ENCODE assay signal across 24 mouse cellular contexts in the genomic region with DNA sequence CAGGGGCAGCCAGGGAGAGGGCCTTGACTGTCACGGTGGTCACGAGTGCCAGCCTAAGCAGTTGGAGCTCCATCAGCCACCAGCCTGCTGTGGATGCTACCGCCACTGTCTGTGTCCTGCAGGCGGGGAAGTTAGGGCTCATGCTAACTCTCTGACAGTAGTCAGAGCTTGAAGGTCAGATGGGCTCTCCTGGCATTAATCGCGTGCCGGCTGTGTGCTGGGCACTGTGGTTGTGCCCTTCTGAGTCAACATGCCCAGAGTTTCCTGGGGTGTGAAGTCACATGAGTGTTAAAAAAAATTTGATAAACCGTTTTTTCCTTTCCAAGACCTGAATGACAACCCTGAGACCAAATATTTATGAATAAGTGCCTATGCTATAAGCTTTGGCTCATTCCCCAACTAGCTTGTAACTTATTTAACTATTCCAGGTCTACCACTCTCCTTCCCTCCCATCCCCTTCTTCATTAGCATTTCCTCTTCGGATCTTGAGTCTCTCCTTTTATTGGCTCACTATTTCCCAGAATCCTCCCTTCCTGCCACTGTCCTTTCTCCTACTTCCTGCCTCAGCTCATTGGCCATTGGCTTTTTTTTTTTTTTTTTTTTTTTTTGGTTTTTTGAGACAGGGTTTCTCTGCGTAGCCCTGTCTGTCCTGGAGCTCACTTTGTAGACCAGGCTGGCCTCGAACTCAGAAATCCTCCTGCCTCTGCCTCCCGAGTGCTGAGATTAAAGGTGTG. TPM values are rescaled to one million over a fixed set of nuclear protein-coding genes. Genes with fewer than 3 reads are reported as not detected.
A peak's percentile ranks its signal among the peaks of the same experiment; 100 is the strongest.
DNase-seq lines count a peak whose midpoint lies in the region; ATAC-seq and TF ChIP-seq lines count a peak whose summit lies in the region.
"Had no signal": no experiment of that assay in that cellular context is flagged by ENCODE, and none has a peak within 500 bp of the region (broad histone marks: within the 10 kb centered on the region; RNA-seq: fewer than 3 reads in every experiment).

No protein-coding gene starts in this region.

- no peaks in the 10 kb centered on the region for H3K9me3 ChIP-seq in heart, embryonic 16.5 days (replicated peaks; ENCODE audit: control insufficient read depth, low read length)
- H3K9me3 ChIP-seq in liver, embryonic 11.5 days (ENCODE audit: control insufficient read depth, low read length) = no peaks in the 10 kb centered on the region
- H3K9me3 ChIP-seq: embryonic facial prominence, embryonic 15.5 days; hindbrain, embryonic 15.5 days; intestine, embryonic 15.5 days; liver, embryonic 15.5 days; midbrain, embryonic 10.5 days; stomach, embryonic 15.5 days had no signal

- TF ChIP-seq POLR2A in liver, adult 2 months (IDR thresholded peaks at IDR 0.05; ENCODE audit: extremely low read depth, insufficient read depth, low read length) = no peak

- no peak overlapping the region for H3K4me2 ChIP-seq in heart, embryonic 16.5 days (ENCODE audit: low read depth, low read length)
- H3K4me2 ChIP-seq in liver, embryonic 11.5 days = no peak overlapping the region

- no peaks in the 10 kb centered on the region for H3K27me3 ChIP-seq in heart, embryonic 16.5 days (ENCODE audit: control insufficient read depth, insufficient read depth, low read length)
- no peaks in the 10 kb centered on the region for H3K27me3 ChIP-seq in liver, adult 2 months (ENCODE audit: control insufficient read depth, insufficient read depth, low read length)
- H3K27me3 ChIP-seq in liver, embryonic 11.5 days (replicated peaks; ENCODE audit: control insufficient read depth, insufficient read depth, low read length) = no peaks in the 10 kb centered on the region
- H3K27me3 ChIP-seq: embryonic facial prominence, embryonic 15.5 days; hindbrain, embryonic 15.5 days; intestine, embryonic 15.5 days; limb, embryonic 13.5 days; liver, embryonic 15.5 days; stomach, embryonic 15.5 days had no signal

- peaks cover 16% of the 10 kb centered on the region for H3K4me1 ChIP-seq in heart, embryonic 16.5 days (ENCODE audit: control insufficient read depth, insufficient read depth, low read length)
- peaks cover 21% of the 10 kb centered on the region; the same call in 1 of the 2 replicates for H3K4me1 ChIP-seq in liver, adult 2 months (ENCODE audit: control insufficient read depth, insufficient read depth, low read length)
- H3K4me1 ChIP-seq in liver, embryonic 11.5 days (replicated peaks; ENCODE audit: control insufficient read depth, insufficient read depth, low read length) = peaks cover 4% of the 10 kb centered on the region; the same call in 1 of the 2 replicates
- H3K4me1 ChIP-seq: embryonic facial prominence, embryonic 15.5 days; intestine, embryonic 15.5 days had no signal

- H3K27ac ChIP-seq in heart, embryonic 16.5 days (ENCODE audit: low read length) = 0 out of 2 replicates have a peak overlapping the region, but pooled peaks have one; percentile 21
- no peak overlapping the region for H3K27ac ChIP-seq in liver, adult 2 months (replicated peaks; ENCODE audit: insufficient read depth, low read depth, low read length)
- no peak overlapping the region for H3K27ac ChIP-seq in liver, embryonic 11.5 days (ENCODE audit: low read depth, low read length)
- H3K27ac ChIP-seq: embryonic facial prominence, embryonic 15.5 days; hindbrain, embryonic 15.5 days; intestine, embryonic 15.5 days; liver, embryonic 15.5 days; macrophage; midbrain, embryonic 10.5 days; stomach, embryonic 15.5 days had no signal

- peak; percentile 79 for DNase-seq in adrenal gland, adult 2 months
- DNase-seq in adrenal gland, adult 18-20 months (ENCODE audit: low spot score in 2 of 2) = no peak
- no peak for DNase-seq in heart, postnatal 25 days (ENCODE audit: low spot score)
- DNase-seq in liver, adult 2 months (ENCODE audit: extremely low read depth, low read depth, low spot score) = peak; percentile 70
- DNase-seq in liver, embryonic 11.5 days (ENCODE audit: low spot score) = no peak
- DNase-seq in embryo, embryonic 11 days = no peak
- DNase-seq in c-Kit-positive CD71-positive TER-119-positive erythroid progenitor cells, embryonic 14.5 days (ENCODE audit: low spot score) = no peak
- DNase-seq: cerebellum, adult 11-12 months; cerebellum, postnatal 25 days; heart, postnatal 14 days; right cerebral cortex, postnatal 25 days; thymus, adult 18-20 months; thymus, postnatal 4 days had no signal

- no peaks in the 10 kb centered on the region for H3K36me3 ChIP-seq in heart, embryonic 16.5 days (ENCODE audit: control insufficient read depth, insufficient read depth)
- H3K36me3 ChIP-seq in liver, adult 2 months (ENCODE audit: control insufficient read depth, insufficient read depth, low read length) = no peaks in the 10 kb centered on the region
- H3K36me3 ChIP-seq in liver, embryonic 11.5 days (ENCODE audit: control insufficient read depth, insufficient read depth, low read length) = no peaks in the 10 kb centered on the region
- H3K36me3 ChIP-seq: embryonic facial prominence, embryonic 15.5 days; hindbrain, embryonic 15.5 days; intestine, embryonic 15.5 days; limb, embryonic 13.5 days; liver, embryonic 15.5 days; midbrain, embryonic 10.5 days; stomach, embryonic 15.5 days had no signal

- no peak for ATAC-seq in heart, embryonic 16.5 days (replicated peaks; ENCODE audit: extremely low read depth, insufficient read depth, low FRiP score)
- no peak for ATAC-seq in liver, embryonic 11.5 days (replicated peaks; ENCODE audit: low FRiP score)
- ATAC-seq: forebrain, embryonic 16.5 days had no signal

- H3K79me2 ChIP-seq in liver, adult 2 months (ENCODE audit: control insufficient read depth, insufficient read depth, low read length) = peaks cover 9% of the 10 kb centered on the region; the same call in 1 of the 2 replicates

- 77% methylated on average over 12 of the region's 12 CpGs for WGBS in heart, embryonic 16.5 days
- 56% methylated on average over 12 of the region's 12 CpGs for WGBS in liver, adult 2 months
- 76% methylated on average over 12 of the region's 12 CpGs for WGBS in liver, embryonic 11.5 days

- H3K9ac ChIP-seq in heart, embryonic 16.5 days (ENCODE audit: low read length) = no peak overlapping the region
- no peak overlapping the region for H3K9ac ChIP-seq in liver, adult 2 months (ENCODE audit: low read depth, low read length)
- H3K9ac ChIP-seq in liver, embryonic 11.5 days (ENCODE audit: low read depth, low read length) = no peak overlapping the region
- H3K9ac ChIP-seq: embryonic facial prominence, embryonic 15.5 days; hindbrain, embryonic 15.5 days; intestine, embryonic 15.5 days; limb, embryonic 13.5 days; liver, embryonic 15.5 days; stomach, embryonic 15.5 days had no signal

- H3K4me3 ChIP-seq in heart, embryonic 16.5 days (ENCODE audit: low read length) = no peak overlapping the region
- H3K4me3 ChIP-seq in liver, adult 2 months (ENCODE audit: insufficient read depth, low read depth, low read length) = no peak overlapping the region
- H3K4me3 ChIP-seq in liver, embryonic 11.5 days (ENCODE audit: low read depth, low read length) = no peak overlapping the region
- H3K4me3 ChIP-seq: liver, embryonic 15.5 days had no signal

- no peak for TF ChIP-seq CTCF in liver, adult 2 months (IDR thresholded peaks at IDR 0.05; ENCODE audit: low read depth, low read length)

- intact Hi-C loops in heart, postnatal 25 days (cut with DNase I) = loop anchor here (2.0 kb wide), 1 partner anchor 18 kb away; no protein-coding TSS in a partner anchor

RNA-seq across cellular contexts. Expression of gene Acacb, which starts 6.2 kb away (rescaled TPM):
- 100 to 1,000 TPM; 119 to 132 TPM for total RNA-seq in adrenal gland, adult 2 months (2021)
- polyA plus RNA-seq in adrenal gland, adult 2 months (2012; rRNA removed) = 81.3 and 102 TPM in 2 replicates
- total RNA-seq in adrenal gland, adult 18-20 months (2021) = 100 to 1,000 TPM; 130 to 232 TPM
- polyA plus RNA-seq in heart, embryonic 16.5 days (2015; fragmentation: Nextera tagmentation; extraction: Ambion mirVana) = 12.0 and 13.9 TPM in 2 replicates
- 100 to 1,000 TPM; 182 to 193 TPM for total RNA-seq in heart, postnatal 25 days (2021)
- total RNA-seq in liver, adult 2 months (2014; rRNA removed) = 26.8 and 39.4 TPM in 2 replicates
- 27.9 and 45.8 TPM in 2 replicates for polyA plus RNA-seq in liver, adult 2 months (2012; rRNA removed)
- polyA plus RNA-seq in liver, embryonic 11.5 days (2014; fragmentation: Nextera tagmentation; extraction: Ambion mirVana) = 0.86 and 1.2 TPM in 2 replicates
- total RNA-seq: neutrophil, adult 5-6 weeks had no signal

RNA-seq across cellular contexts. Expression of gene Ung, which starts 22.3 kb away (rescaled TPM):
- 1 to 10 TPM; 4.7 to 5.7 TPM for total RNA-seq in adrenal gland, adult 2 months (2021)
- 4.3 and 4.9 TPM in 2 replicates for polyA plus RNA-seq in adrenal gland, adult 2 months (2012; rRNA removed)
- total RNA-seq in adrenal gland, adult 18-20 months (2021) = 1 to 10 TPM; 2.8 to 4.1 TPM
- 42.7 and 43.0 TPM in 2 replicates for polyA plus RNA-seq in heart, embryonic 16.5 days (2015; fragmentation: Nextera tagmentation; extraction: Ambion mirVana)
- total RNA-seq in heart, postnatal 25 days (2021) = 10 to 100 TPM; 29.7 to 32.3 TPM
- 2.4 and 4.6 TPM in 2 replicates for total RNA-seq in liver, adult 2 months (2014; rRNA removed)
- polyA plus RNA-seq in liver, adult 2 months (2012; rRNA removed) = 5.0 and 5.3 TPM in 2 replicates
- polyA plus RNA-seq in liver, embryonic 11.5 days (2014; fragmentation: Nextera tagmentation; extraction: Ambion mirVana) = 41.8 and 47.1 TPM in 2 replicates

RNA-seq across cellular contexts. Expression of gene Alkbh2, which starts 24.5 kb away (rescaled TPM):
- 1 to 10 TPM; 6.0 to 9.3 TPM for total RNA-seq in adrenal gland, adult 2 months (2021)
- polyA plus RNA-seq in adrenal gland, adult 2 months (2012; rRNA removed) = 10.1 and 15.2 TPM in 2 replicates
- total RNA-seq in adrenal gland, adult 18-20 months (2021) = 1 to 10 TPM; 6.3 to 8.1 TPM
- 7.3 and 8.0 TPM in 2 replicates for polyA plus RNA-seq in heart, embryonic 16.5 days (2015; fragmentation: Nextera tagmentation; extraction: Ambion mirVana)
- 1 to 10 TPM in 1 of 2 experiments, under 1 TPM in 1; 0.83 to 1.4 TPM for total RNA-seq in heart, postnatal 25 days (2021)
- total RNA-seq in liver, adult 2 months (2014; rRNA removed) = 3.1 and 5.1 TPM in 2 replicates
- 7.0 and 10.1 TPM in 2 replicates for polyA plus RNA-seq in liver, adult 2 months (2012; rRNA removed)
- polyA plus RNA-seq in liver, embryonic 11.5 days (2014; fragmentation: Nextera tagmentation; extraction: Ambion mirVana) = 13.1 and 13.4 TPM in 2 replicates

Comparison
In these comparisons a context has a peak if more than half of its experiments do, and no peak if none do; other contexts are left out.
1. DNase-seq: peak in adrenal gland, adult 2 months (single experiment) and liver, adult 2 months (single experiment); none in adrenal gland, adult 18-20 months (0 of 2), heart, postnatal 25 days (single experiment), liver, embryonic 11.5 days (single experiment), embryo, embryonic 11 days (single experiment) and c-Kit-positive CD71-positive TER-119-positive erythroid progenitor cells, embryonic 14.5 days (single experiment).